Mouse (Mus musculus): Measurements from ENCODE around the gene Slc25a25.

GRCm38 (mm10) chr2:32419359-32419758 lies 31.9 kb downstream of the Slc25a25 start:
- no peak for TF ChIP-seq CTCF (IDR thresholded peaks at IDR 0.05; ENCODE audit: extremely low read depth, insufficient read depth, low read length)
- no peak for TF ChIP-seq POLR2A (IDR thresholded peaks at IDR 0.05; ENCODE audit: extremely low read depth, insufficient read depth, low read length)

Data from cortical plate, adult 2 months (tissue).